Mouse (Mus musculus): ENCODE data around the gene Akr1b3. TPM values are rescaled to one million over a fixed set of nuclear protein-coding genes. Genes with fewer than 3 reads are reported as not detected.

The Akr1b3 gene
- total RNA-seq, 2 experiments from 2014 or later: 140 to 194 TPM

DNA sequence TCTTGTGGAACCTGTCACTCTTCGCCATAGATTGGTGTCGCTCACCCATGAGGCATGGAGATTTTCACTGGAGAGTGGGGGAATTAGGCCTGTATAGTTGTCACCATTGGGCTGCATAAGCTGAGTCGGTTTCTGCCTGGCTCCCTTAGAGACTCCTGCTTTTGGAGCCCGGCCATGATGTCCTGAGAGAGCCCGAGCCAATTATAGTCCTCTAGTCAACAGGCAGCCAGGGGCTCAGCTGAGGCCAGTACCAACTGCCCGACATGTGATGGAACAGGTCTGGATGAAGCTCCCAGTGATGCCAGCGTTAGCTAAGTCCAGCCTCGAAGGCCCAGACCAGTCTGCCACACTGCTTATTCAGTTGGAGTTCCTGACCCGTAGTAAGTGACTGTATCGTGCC, 29.2 kb downstream of the Akr1b3 start:
- peak; percentile 91 for DNase-seq
- intact Hi-C loops (cut with DNase I): no loop called here
- no peak for TF ChIP-seq CTCF (IDR thresholded peaks at IDR 0.05)
- Histone ChIP-seq H3K4me3 (no peak overlapping the region), H3K27ac (peak overlapping the region; percentile 73)

DNA sequence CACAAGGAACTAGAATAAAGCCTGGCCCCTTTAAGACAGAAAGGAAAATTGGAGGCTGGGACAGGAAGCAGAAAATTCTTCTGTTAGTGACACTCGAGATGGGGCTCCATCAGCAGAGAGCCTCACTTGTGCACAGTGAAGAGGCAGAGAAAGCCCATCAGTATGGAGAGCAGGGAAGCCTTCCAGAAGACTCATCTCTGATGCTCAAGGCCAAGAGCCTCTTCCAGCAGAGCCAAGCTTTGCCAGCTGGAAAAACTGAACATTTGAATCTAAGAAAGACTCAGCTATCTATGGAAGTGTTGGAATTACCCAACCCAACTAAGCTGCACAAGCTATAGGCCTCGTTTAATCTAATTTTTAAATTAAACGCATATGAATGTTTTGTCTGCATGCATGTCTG, 30.4 kb downstream of the Akr1b3 start:
- Histone ChIP-seq H3K27ac (no peak overlapping the region), H3K4me3 (no peak overlapping the region)
- no peak for TF ChIP-seq CTCF (IDR thresholded peaks at IDR 0.05)
- DNase-seq: no peak
- intact Hi-C loops (cut with DNase I): no loop called here

DNA sequence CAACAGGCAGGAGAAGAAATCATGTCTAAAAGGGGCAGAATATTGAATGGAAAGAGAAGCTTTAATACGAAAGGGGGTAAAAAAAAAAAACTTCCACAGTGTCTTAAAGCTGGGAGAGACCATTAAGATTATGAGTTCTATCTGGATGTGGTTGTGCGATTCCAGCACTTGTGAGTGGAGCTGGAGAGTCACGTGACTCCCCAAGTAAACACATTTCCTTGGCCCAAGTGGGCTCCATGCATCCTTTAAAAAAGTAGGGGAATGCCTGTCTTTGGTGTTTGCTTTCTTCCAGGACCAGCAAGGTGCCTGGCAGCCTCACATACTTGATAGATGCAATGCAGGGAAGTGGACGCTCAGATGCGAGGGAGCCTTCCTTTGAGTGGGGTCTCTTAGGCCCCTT, 38.9 kb downstream of the Akr1b3 start:
- no peak for DNase-seq

GRCm38 (mm10) chr6:34277665-34278064, 39.6 kb downstream of the Akr1b3 start:
- peak; percentile 37 for DNase-seq
- Histone ChIP-seq H3K27ac (no peak overlapping the region), H3K4me3 (peak overlapping the region; percentile 54)
- peak; percentile 88 for TF ChIP-seq CTCF (IDR thresholded peaks at IDR 0.05)
- intact Hi-C loops (cut with DNase I): loop anchor here (2.0 to 10.0 kb wide), 3 partner anchors 73 to 977 kb away; no protein-coding TSS in a partner anchor

More for the DNA sequence above, 38.9 kb downstream of the Akr1b3 start:
- no peak overlapping the region for H3K4me3 ChIP-seq
- no peak overlapping the region for H3K27ac ChIP-seq
- TF ChIP-seq CTCF (IDR thresholded peaks at IDR 0.05): no peak
- intact Hi-C loops (cut with DNase I): loop anchor here (10.0 kb wide), 2 partner anchors 244 to 976 kb away; no protein-coding TSS in a partner anchor

- peak; percentile 54 for DNase-seq
- H3K27ac ChIP-seq: no peak overlapping the region; the same call in 1 of the 2 replicates
- TF ChIP-seq CTCF (IDR thresholded peaks at IDR 0.05): no peak
- intact Hi-C loops (cut with DNase I): loop anchor here (10.0 kb wide), 2 partner anchors 240 to 980 kb away; no protein-coding TSS in a partner anchor
- H3K4me3 ChIP-seq: no peak overlapping the region
Observed at GRCm38 (mm10) chr6:34274346-34274745, 42.9 kb downstream of the Akr1b3 start.

DNA sequence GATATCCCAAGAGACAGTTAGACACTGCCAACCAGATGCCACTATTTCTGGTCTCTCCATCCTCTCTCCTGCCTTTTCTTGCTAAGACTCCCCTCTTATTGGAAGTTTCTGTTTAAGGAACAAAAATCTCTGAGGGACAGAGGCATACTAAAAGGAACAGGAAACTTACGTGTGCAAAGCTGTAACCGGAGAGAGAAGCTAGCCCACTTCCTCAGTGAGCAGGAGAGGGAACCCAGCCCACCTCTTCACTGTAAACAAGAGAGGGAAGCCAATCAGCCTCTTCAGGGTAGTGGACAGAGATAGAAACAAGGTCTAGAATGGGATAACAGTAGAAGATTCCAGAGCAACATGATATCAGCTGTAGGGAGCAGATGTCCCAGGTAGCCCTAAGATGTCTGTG, 44.2 kb downstream of the Akr1b3 start:
- H3K4me3 ChIP-seq: no peak overlapping the region
- no peak overlapping the region for H3K27ac ChIP-seq
- intact Hi-C loops (cut with DNase I): loop anchor here (10.0 kb wide), 2 partner anchors 238 to 982 kb away; no protein-coding TSS in a partner anchor
- TF ChIP-seq CTCF (IDR thresholded peaks at IDR 0.05): no peak
- no peak for DNase-seq

GRCm38 (mm10) chr6:34272462-34272861, 44.8 kb downstream of the Akr1b3 start:
- H3K4me3 ChIP-seq: no peak overlapping the region
- intact Hi-C loops (cut with DNase I): loop anchor here (10.0 kb wide), 2 partner anchors 238 to 982 kb away; no protein-coding TSS in a partner anchor
- H3K27ac ChIP-seq: no peak overlapping the region
- no peak for DNase-seq
- no peak for TF ChIP-seq CTCF (IDR thresholded peaks at IDR 0.05)

GRCm38 (mm10) chr6:34270717-34271116, 46.6 kb downstream of the Akr1b3 start:
- intact Hi-C loops (cut with DNase I): loop anchor here (10.0 kb wide), 2 partner anchors 236 to 984 kb away; no protein-coding TSS in a partner anchor
- no peak for DNase-seq

DNA sequence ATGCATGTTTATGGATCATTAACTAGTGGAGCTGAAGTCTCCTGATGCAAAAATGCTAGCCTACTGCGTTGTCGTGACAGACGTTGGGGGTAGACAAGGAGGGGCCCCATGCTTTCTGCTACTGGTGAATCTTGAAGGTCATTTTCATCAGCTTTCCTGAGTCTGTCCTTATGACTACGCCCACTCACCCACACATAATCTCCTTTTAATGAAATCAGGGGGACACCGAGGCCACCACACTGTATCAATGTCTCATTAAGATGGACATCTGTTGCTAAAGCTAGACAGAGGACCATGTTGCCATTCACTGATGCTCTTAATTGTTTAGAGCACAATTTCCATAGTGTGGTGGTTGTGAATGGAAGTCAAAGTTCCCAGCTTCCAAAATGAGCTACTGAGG, 58.7 kb downstream of the Akr1b3 start:
- no peak overlapping the region for H3K4me3 ChIP-seq
- intact Hi-C loops (cut with DNase I): no loop called here
- TF ChIP-seq CTCF (IDR thresholded peaks at IDR 0.05): no peak
- H3K27ac ChIP-seq: no peak overlapping the region
- DNase-seq: no peak

More at GRCm38 (mm10) chr6:34270717-34271116, 46.6 kb downstream of the Akr1b3 start:
- no peak overlapping the region for H3K27ac ChIP-seq
- no peak for TF ChIP-seq CTCF (IDR thresholded peaks at IDR 0.05)
- H3K4me3 ChIP-seq: no peak overlapping the region

Other genes starting within 250 kb of the Akr1b3 start
- gene Slc35b4, start 140.4 kb downstream of the Akr1b3 start, total RNA-seq (2021): 1 to 10 TPM; 6.8 to 8.9 TPM
- 1 to 10 TPM; 1.7 to 1.9 TPM for gene Akr1b8, start 36.6 kb upstream of the Akr1b3 start, total RNA-seq (2021)
- gene Akr1b10, start 66.7 kb upstream of the Akr1b3 start, total RNA-seq (2021): 10 to 100 TPM; 48.5 to 62.6 TPM
- not detected for gene Akr1b7, start 94.9 kb upstream of the Akr1b3 start, total RNA-seq (2021)
- 10 to 100 TPM; 87.2 to 92.8 TPM for gene Bpgm, start 158.7 kb upstream of the Akr1b3 start, total RNA-seq (2021)